Mouse (Mus musculus): ENCODE results near the gene Smc6.

Gene Smc6

GRCm38 (mm10) chr12:11281584-11281983 is 15.9 kb downstream of the Smc6 start:
- DNase-seq (ENCODE audit: low spot score), result no peak

- DNase-seq (ENCODE audit: low spot score), result no peak
Measured at GRCm38 (mm10) chr12:11286382-11286781, 20.7 kb downstream of the Smc6 start.

GRCm38 (mm10) chr12:11300858-11301257 is 35.2 kb downstream of the Smc6 start:
- no peak for DNase-seq (ENCODE audit: low spot score)

GRCm38 (mm10) chr12:11306753-11307645 is 41.3 kb downstream of the Smc6 start:
- no peak for DNase-seq (ENCODE audit: low spot score)

- DNase-seq (ENCODE audit: low spot score), result no peak
Measured at GRCm38 (mm10) chr12:11311106-11311505, 45.4 kb downstream of the Smc6 start.

- DNase-seq (ENCODE audit: low spot score), result peak; percentile 37
Measured at GRCm38 (mm10) chr12:11313840-11314239, 48.2 kb downstream of the Smc6 start.

GRCm38 (mm10) chr12:11317671-11318070 is 52.0 kb downstream of the Smc6 start:
- DNase-seq (ENCODE audit: low spot score), result no peak

GRCm38 (mm10) chr12:11324480-11324879 is 58.8 kb downstream of the Smc6 start:
- DNase-seq (ENCODE audit: low spot score), result no peak

- DNase-seq (ENCODE audit: low spot score), result no peak
Measured at GRCm38 (mm10) chr12:11326483-11326882, 60.8 kb downstream of the Smc6 start.

GRCm38 (mm10) chr12:11336845-11337244 is 71.2 kb downstream of the Smc6 start:
- peak; percentile 76 for DNase-seq (ENCODE audit: low spot score)

- no peak for DNase-seq (ENCODE audit: low spot score)
Measured at GRCm38 (mm10) chr12:11338251-11338650, 72.6 kb downstream of the Smc6 start.

GRCm38 (mm10) chr12:11342020-11342600 is 76.4 kb downstream of the Smc6 start:
- DNase-seq (ENCODE audit: low spot score), result no peak

GRCm38 (mm10) chr12:11345963-11346362 is 80.3 kb downstream of the Smc6 start:
- DNase-seq (ENCODE audit: low spot score), result no peak

- no peak for DNase-seq (ENCODE audit: low spot score)
Measured at GRCm38 (mm10) chr12:11348423-11348822, 82.7 kb downstream of the Smc6 start.

GRCm38 (mm10) chr12:11349870-11350269 is 84.2 kb downstream of the Smc6 start:
- no peak for DNase-seq (ENCODE audit: low spot score)

GRCm38 (mm10) chr12:11350895-11351294 is 85.2 kb downstream of the Smc6 start:
- peak; percentile 92 for DNase-seq (ENCODE audit: low spot score)

GRCm38 (mm10) chr12:11362435-11362834 is 96.7 kb downstream of the Smc6 start:
- no peak for DNase-seq (ENCODE audit: low spot score)

- no peak for DNase-seq (ENCODE audit: low spot score)
Measured at GRCm38 (mm10) chr12:11364870-11365269, 99.2 kb downstream of the Smc6 start.

GRCm38 (mm10) chr12:11367099-11367765 is 101.5 kb downstream of the Smc6 start:
- DNase-seq (ENCODE audit: low spot score), result no peak
